Mouse (Mus musculus) layer of hippocampus, adult 9-11 months (tissue): ENCODE results near the gene Arhgap36.

Experiments
- DNase-seq: peaks from one replicate; pipeline ENCODE4 v3.0.0; 2022

Gene Arhgap36

GRCm38 (mm10) chrX:49463442-49463970 is at the start of gene Arhgap36:
Arhgap36 (plus strand) TSS chrX:49463945.
- no peak for DNase-seq

DNA sequence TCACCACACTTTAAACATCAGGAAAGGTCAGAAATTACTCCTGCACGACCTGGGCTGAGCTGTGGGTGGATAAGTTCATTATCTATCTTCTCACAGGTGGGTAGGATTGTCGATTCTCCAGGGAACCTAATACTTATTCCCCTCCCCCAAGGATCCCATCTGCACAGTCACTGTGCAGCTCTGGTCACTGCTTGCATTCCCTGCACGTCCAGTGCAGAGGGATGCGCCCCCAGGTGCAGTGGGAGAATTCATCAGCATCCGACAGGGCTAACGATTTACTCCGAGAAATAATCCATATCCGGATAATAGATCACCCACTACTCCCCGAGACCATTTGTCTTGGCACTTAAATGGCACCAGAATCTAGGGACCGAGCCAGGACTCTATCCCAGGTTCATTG is 6.0 kb upstream of the Arhgap36 start:
- no peak for DNase-seq

- DNase-seq, result no peak
Observed at GRCm38 (mm10) chrX:49470287-49471054, 6.7 kb downstream of the Arhgap36 start.

GRCm38 (mm10) chrX:49479968-49480809 is 16.4 kb downstream of the Arhgap36 start:
- no peak for DNase-seq

DNA sequence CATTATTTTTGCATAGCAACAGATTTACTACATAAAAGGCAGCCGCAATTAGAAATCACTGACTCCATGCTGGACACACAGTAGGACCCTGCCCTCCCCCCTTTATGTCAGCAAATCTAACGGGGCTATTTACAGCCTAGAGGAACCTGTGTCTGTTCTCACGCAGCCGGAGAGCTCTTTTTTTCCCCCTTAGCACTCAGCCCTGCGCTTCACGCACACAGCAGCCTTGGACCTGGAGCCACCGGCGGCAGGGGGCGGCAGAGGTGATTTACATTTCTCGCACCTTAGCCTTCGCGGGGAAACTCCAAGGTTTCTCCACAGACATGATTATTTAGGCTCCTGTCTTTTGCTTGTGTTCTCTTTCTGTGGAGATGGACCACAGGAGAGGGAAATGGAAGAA is 17.1 kb downstream of the Arhgap36 start:
- DNase-seq, result no peak

DNA sequence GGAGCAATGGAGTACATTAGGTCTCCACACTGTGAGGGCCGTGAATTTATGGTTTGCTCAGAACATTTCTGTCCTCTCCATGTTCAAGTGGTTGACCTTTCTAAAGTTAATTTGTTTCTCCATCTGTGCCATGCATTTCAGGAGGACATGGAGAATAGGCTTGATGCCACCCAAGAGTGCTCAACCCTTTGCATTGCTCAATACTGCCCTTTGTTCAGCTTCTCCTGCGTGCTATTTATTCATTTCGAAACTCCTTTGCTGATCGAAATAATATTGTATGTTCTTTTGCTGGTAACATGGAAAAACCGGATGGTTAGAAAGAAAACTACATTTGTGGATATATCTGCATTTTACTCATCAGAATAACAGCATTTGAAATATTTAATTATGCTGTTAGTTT is 25.4 kb downstream of the Arhgap36 start:
- DNase-seq, result no peak

GRCm38 (mm10) chrX:49493739-49494449 is 30.1 kb downstream of the Arhgap36 start:
- DNase-seq, result no peak
